Mouse (Mus musculus) brain, embryonic 14.5 days (tissue): ENCODE results near the gene Zpld1.

ENCODE experiments used
- CTCF ChIP-seq: fragments of 200-500 bp; IDR thresholded peaks from 2 replicates; pipeline ENCODE4 v1.5.1; 2012; ENCODE audit warnings: inconsistent platforms, mild to moderate bottlenecking, moderate library complexity, borderline replicate concordance; ENCODE audit not compliant: insufficient read depth, insufficient read length; ENCODE audit errors: extremely low read depth
- POLR2A ChIP-seq: fragments of 200-500 bp; IDR thresholded peaks from 2 replicates; pipeline ENCODE4 v1.6.1; 2012; ENCODE audit warnings: mild to moderate bottlenecking, inconsistent platforms, borderline replicate concordance; ENCODE audit not compliant: poor library complexity, insufficient read depth, insufficient read length, severe bottlenecking; ENCODE audit errors: extremely low read depth

- no peak for TF ChIP-seq CTCF
- TF ChIP-seq POLR2A = no peak
Measured at GRCm38 (mm10) chr16:55190397-55190796, 107.4 kb downstream of the Zpld1 start.
